Mouse (Mus musculus): ENCODE measurements at regions not wholly inside any gene's neighbourhood (a gene's known extent, or its start where the extent isn't known, plus 50 kb on each side); places are given as distances from the start of the nearest gene placed in this dataset.

DNA sequence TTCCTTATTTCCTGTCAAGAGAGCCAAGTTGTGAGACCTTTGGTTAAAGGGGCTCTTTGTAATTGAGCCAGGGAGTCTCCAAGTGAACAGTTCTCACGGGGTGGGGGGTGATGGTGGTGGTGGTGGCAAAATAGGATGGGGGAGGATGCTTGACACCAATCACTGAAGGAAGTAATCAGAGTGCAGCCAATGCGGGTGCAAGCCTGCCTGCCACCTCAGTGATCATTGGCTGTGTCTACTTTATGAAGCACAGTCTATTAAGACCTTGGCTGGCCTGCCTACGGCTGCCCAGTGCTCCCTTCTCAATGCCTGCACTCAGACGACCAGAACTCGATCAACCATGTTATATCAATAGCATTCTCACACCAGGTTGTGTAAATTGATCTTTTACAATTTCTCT is 206.0 kb upstream of the Pou3f3 start:
- no peak for TF ChIP-seq GATA1 (IDR thresholded peaks at IDR 0.05; ENCODE audit: borderline replicate concordance, low read length)
- no peak for TF ChIP-seq FLI1 (IDR thresholded peaks at IDR 0.05; ENCODE audit: low read length)
